Comparison of ENCODE assay signal across 20 mouse cellular contexts in the genomic region with DNA sequence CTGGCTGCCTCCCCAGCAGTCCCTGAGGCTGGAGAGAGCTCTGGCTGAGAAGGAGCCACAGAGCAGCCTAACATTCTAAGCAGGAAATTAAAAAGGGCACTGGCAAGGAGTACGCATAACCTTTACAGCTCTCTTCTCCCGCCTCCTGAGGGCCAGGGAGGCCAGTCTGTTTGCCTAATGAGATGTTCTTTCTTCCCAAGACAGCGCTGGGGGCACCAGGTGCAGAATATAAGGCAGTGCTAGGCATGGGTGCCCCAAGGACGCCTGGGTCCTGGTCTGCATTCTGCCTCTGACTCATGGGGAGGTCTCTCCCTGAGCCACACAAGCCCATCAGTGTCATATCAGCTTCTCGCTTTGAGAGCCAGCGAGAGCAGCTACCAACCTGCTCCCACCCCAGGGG. TPM values are rescaled to one million over a fixed set of nuclear protein-coding genes. Genes with fewer than 3 reads are reported as not detected.
A peak's percentile ranks its signal among the peaks of the same experiment; 100 is the strongest.
DNase-seq lines count a peak whose midpoint lies in the region; ATAC-seq and TF ChIP-seq lines count a peak whose summit lies in the region.
"Had no signal": no experiment of that assay in that cellular context is flagged by ENCODE, and none has a peak within 500 bp of the region (broad histone marks: within the 10 kb centered on the region; RNA-seq: fewer than 3 reads in every experiment).

No protein-coding gene starts in this region.

- H3K4me3 ChIP-seq in hindbrain, embryonic 12.5 days, result no peak overlapping the region
- no peak overlapping the region for H3K4me3 ChIP-seq in hindbrain, postnatal 0 days (ENCODE audit: low read length)
- H3K4me3 ChIP-seq in CH12.LX (replicated peaks in 1 of 3; ENCODE audit: low read depth in 2 of 3, low read length in 2 of 3, poor library complexity in 1 of 3), result peak overlapping the region in 2 of 3 experiments; percentile 16 to 20
- H3K4me3 ChIP-seq in limb, embryonic 13.5 days, result no peak overlapping the region
- H3K4me3 ChIP-seq: heart, embryonic 15.5 days had no signal

- no peak for TF ChIP-seq EP300 in CH12.LX (IDR thresholded peaks at IDR 0.05; ENCODE audit: low read length)

- dilution Hi-C loops in CH12.LX (cut with MboI; ENCODE audit: extremely low pct_ligation_motif_present, extremely low pct_unique_long_range_greater_than_20kb, low sequenced_read_pairs), result no loop called here

- 67% methylated on average over 6 of the region's 6 CpGs for WGBS in hindbrain, embryonic 12.5 days
- WGBS in hindbrain, postnatal 0 days, result 67% methylated on average over 6 of the region's 6 CpGs
- 61% methylated on average over 6 of the region's 6 CpGs for WGBS in limb, embryonic 13.5 days

- H3K27ac ChIP-seq in hindbrain, embryonic 12.5 days, result peak overlapping the region; percentile 52
- no peak overlapping the region for H3K27ac ChIP-seq in hindbrain, postnatal 0 days
- peak overlapping the region; percentile 69 for H3K27ac ChIP-seq in CH12.LX (ENCODE audit: insufficient read depth, low read depth)
- no peak overlapping the region for H3K27ac ChIP-seq in limb, embryonic 13.5 days
- H3K27ac ChIP-seq: heart, embryonic 15.5 days had no signal

- TF ChIP-seq POLR2A in CH12.LX (IDR thresholded peaks at IDR 0.05; ENCODE audit: low read depth, low read length), result no peak

- no peak overlapping the region for H3K9ac ChIP-seq in hindbrain, embryonic 12.5 days
- no peak overlapping the region for H3K9ac ChIP-seq in hindbrain, postnatal 0 days (replicated peaks; ENCODE audit: low read length)
- peak overlapping the region; percentile 43 for H3K9ac ChIP-seq in CH12.LX (ENCODE audit: insufficient read depth, low read depth)
- H3K9ac ChIP-seq in limb, embryonic 13.5 days, result 0 out of 2 replicates have a peak overlapping the region, but pooled peaks have one; percentile 13
- H3K9ac ChIP-seq: heart, embryonic 15.5 days had no signal

- H3K4me1 ChIP-seq in hindbrain, embryonic 12.5 days, result peaks cover 25% of the 10 kb centered on the region
- no peaks in the 10 kb centered on the region for H3K4me1 ChIP-seq in hindbrain, postnatal 0 days (ENCODE audit: insufficient read depth, low read length)
- H3K4me1 ChIP-seq in CH12.LX (ENCODE audit: control insufficient read depth in 1 of 2, insufficient read depth in 2 of 2), result peaks cover 11 to 51% of the 10 kb centered on the region in 2 experiments
- peaks cover 33% of the 10 kb centered on the region for H3K4me1 ChIP-seq in limb, embryonic 13.5 days

- 0 out of 2 replicates have a peak overlapping the region, but pooled peaks have one; percentile 11 for H3K4me2 ChIP-seq in hindbrain, embryonic 12.5 days (replicated peaks)
- no peak overlapping the region for H3K4me2 ChIP-seq in hindbrain, postnatal 0 days (ENCODE audit: low read depth, low read length)
- H3K4me2 ChIP-seq in CH12.LX (ENCODE audit: insufficient read depth, low read depth, poor library complexity, severe bottlenecking), result peak overlapping the region; percentile 93
- H3K4me2 ChIP-seq in limb, embryonic 13.5 days (replicated peaks), result 0 out of 2 replicates have a peak overlapping the region, but pooled peaks have one; percentile 12
- H3K4me2 ChIP-seq: heart, embryonic 15.5 days had no signal

- in situ Hi-C loops in CH12.LX (cut with MboI; ENCODE audit: low pct_ligation_motif_present, low pct_unique_long_range_greater_than_20kb, low sequenced_read_pairs), result no loop called here

- H3K9me3 ChIP-seq in hindbrain, embryonic 12.5 days (replicated peaks), result no peaks in the 10 kb centered on the region
- H3K9me3 ChIP-seq in hindbrain, postnatal 0 days (ENCODE audit: low read length), result no peaks in the 10 kb centered on the region
- no peaks in the 10 kb centered on the region for H3K9me3 ChIP-seq in CH12.LX (replicated peaks; ENCODE audit: low read length)
- H3K9me3 ChIP-seq in limb, embryonic 13.5 days, result no peaks in the 10 kb centered on the region
- H3K9me3 ChIP-seq: heart, embryonic 15.5 days had no signal

- TF ChIP-seq RAD21 in CH12.LX (IDR thresholded peaks at IDR 0.05; ENCODE audit: low read depth, low read length), result no peak

- peak; percentile 43 for DNase-seq in adrenal gland, postnatal 14 days
- DNase-seq in adrenal gland, postnatal 4 days (ENCODE audit: low spot score in 2 of 2), result no peak
- no peak for DNase-seq in hindbrain, postnatal 0 days (ENCODE audit: low spot score)
- peak; percentile 55 for DNase-seq in CH12.LX (ENCODE audit: extremely low read depth)
- no peak for DNase-seq in spleen, adult 12 weeks (ENCODE audit: low spot score)
- no peak for DNase-seq in thymus, postnatal 36 days
- DNase-seq: adrenal gland, postnatal 25 days; cerebellum, postnatal 36 days; kidney, postnatal 36 days; layer of hippocampus, postnatal 36 days; lung, adult 18-20 months; retina, postnatal 1 day; thymus, adult 18-20 months had no signal

- ATAC-seq in hindbrain, embryonic 12.5 days (ENCODE audit: low FRiP score), result no peak
- no peak for ATAC-seq in hindbrain, postnatal 0 days
- ATAC-seq in limb, embryonic 13.5 days (ENCODE audit: low FRiP score, low read depth), result no peak
- ATAC-seq: inflammation-experienced regulatory T-cells, adult 6 months had no signal

- H3K79me2 ChIP-seq in CH12.LX (replicated peaks; ENCODE audit: control insufficient read depth, extremely low read depth, insufficient read depth, poor library complexity, severe bottlenecking), result peaks cover 76% of the 10 kb centered on the region

- TF ChIP-seq CTCF in hindbrain, postnatal 0 days (IDR thresholded peaks at IDR 0.05; ENCODE audit: low read depth), result no peak
- TF ChIP-seq CTCF in CH12.LX (conservative IDR thresholded peaks at IDR 0.05 in 1 of 2, IDR thresholded peaks at IDR 0.05 in 1 of 2; ENCODE audit: low read depth in 2 of 2, low read length in 2 of 2), result no peak

- no peaks in the 10 kb centered on the region for H3K27me3 ChIP-seq in hindbrain, embryonic 12.5 days
- H3K27me3 ChIP-seq in hindbrain, postnatal 0 days (ENCODE audit: insufficient read depth, low read length), result no peaks in the 10 kb centered on the region
- no peaks in the 10 kb centered on the region for H3K27me3 ChIP-seq in CH12.LX (replicated peaks)
- no peaks in the 10 kb centered on the region for H3K27me3 ChIP-seq in limb, embryonic 13.5 days
- H3K27me3 ChIP-seq: heart, embryonic 15.5 days had no signal

- no peaks in the 10 kb centered on the region for H3K36me3 ChIP-seq in hindbrain, embryonic 12.5 days
- no peaks in the 10 kb centered on the region for H3K36me3 ChIP-seq in hindbrain, postnatal 0 days (ENCODE audit: insufficient read depth, low read length)
- peaks cover 0 to 38% of the 10 kb centered on the region in 2 experiments for H3K36me3 ChIP-seq in CH12.LX (replicated peaks in 1 of 2; ENCODE audit: control insufficient read depth in 1 of 2, insufficient read depth in 1 of 2, low read length in 1 of 2)
- H3K36me3 ChIP-seq in limb, embryonic 13.5 days, result peaks cover 8% of the 10 kb centered on the region; the same call in 1 of the 2 replicates
- H3K36me3 ChIP-seq: heart, embryonic 15.5 days had no signal

RNA-seq across cellular contexts. Expression of a gene that starts 3.4 kb away (rescaled TPM):
- 6.9 and 8.6 TPM in 2 replicates for total RNA-seq in adrenal gland, postnatal 14 days (2021)
- 10 to 100 TPM; 16.1 to 20.1 TPM for total RNA-seq in adrenal gland, postnatal 4 days (2021)
- polyA plus RNA-seq in hindbrain, embryonic 12.5 days (2016; fragmentation: Nextera tagmentation; extraction: Ambion mirVana), result 6.6 and 7.8 TPM in 2 replicates
- total RNA-seq in hindbrain, postnatal 0 days (2014; rRNA removed), result 9.2 and 11.7 TPM in 2 replicates
- polyA plus RNA-seq in hindbrain, postnatal 0 days (2015; fragmentation: Nextera tagmentation; extraction: Ambion mirVana), result 1.9 and 2.1 TPM in 2 replicates
- total RNA-seq in CH12.LX (2012; rRNA removed) (50.1 and 54.4 TPM in 2 replicates), CH12.LX (2014; rRNA removed) (30.5 and 32.6 TPM in 2 replicates)
- 47.6 and 54.0 TPM in 2 replicates for polyA plus RNA-seq in CH12.LX (2012; ENCODE audit: insufficient read length, low read depth)
- polyA plus RNA-seq in limb, embryonic 13.5 days (2015; fragmentation: Nextera tagmentation; extraction: Ambion mirVana), result 10.8 and 11.0 TPM in 2 replicates
- total RNA-seq: gastrocnemius, adult 18-20 months had no signal

RNA-seq across cellular contexts. Expression of a gene that starts 20.8 kb away (rescaled TPM):
- 0.68 and 1.2 TPM in 2 replicates for total RNA-seq in adrenal gland, postnatal 14 days (2021)
- total RNA-seq in adrenal gland, postnatal 4 days (2021), result 1 to 10 TPM; 1.1 to 1.3 TPM
- 0.12 TPM in 1 of 2 replicates, not detected in the other for polyA plus RNA-seq in hindbrain, embryonic 12.5 days (2016; fragmentation: Nextera tagmentation; extraction: Ambion mirVana)
- total RNA-seq in hindbrain, postnatal 0 days (2014; rRNA removed), result 79.1 and 105 TPM in 2 replicates
- 74.4 and 89.2 TPM in 2 replicates for polyA plus RNA-seq in hindbrain, postnatal 0 days (2015; fragmentation: Nextera tagmentation; extraction: Ambion mirVana)
- total RNA-seq in CH12.LX (2012; rRNA removed) (not detected in 2 replicates), CH12.LX (2014; rRNA removed) (not detected in 2 replicates)
- polyA plus RNA-seq in CH12.LX (2012; ENCODE audit: insufficient read length, low read depth), result not detected in 2 replicates
- 0.37 and 0.48 TPM in 2 replicates for polyA plus RNA-seq in limb, embryonic 13.5 days (2015; fragmentation: Nextera tagmentation; extraction: Ambion mirVana)
- total RNA-seq: gastrocnemius, adult 18-20 months had no signal
- polyA plus RNA-seq: inflammation-experienced regulatory T-cells, adult 6 months had no signal

RNA-seq across cellular contexts. Expression of a gene that starts 25.0 kb away (rescaled TPM):
- total RNA-seq in adrenal gland, postnatal 14 days (2021), result 35.3 TPM in 2 replicates
- 10 to 100 TPM; 52.6 to 56.8 TPM for total RNA-seq in adrenal gland, postnatal 4 days (2021)
- polyA plus RNA-seq in hindbrain, embryonic 12.5 days (2016; fragmentation: Nextera tagmentation; extraction: Ambion mirVana), result 11.7 and 13.2 TPM in 2 replicates
- 61.0 and 65.6 TPM in 2 replicates for total RNA-seq in hindbrain, postnatal 0 days (2014; rRNA removed)
- polyA plus RNA-seq in hindbrain, postnatal 0 days (2015; fragmentation: Nextera tagmentation; extraction: Ambion mirVana), result 16.9 and 18.9 TPM in 2 replicates
- total RNA-seq in CH12.LX (2012; rRNA removed) (not detected in 2 replicates), CH12.LX (2014; rRNA removed) (not detected in 2 replicates)
- not detected in 2 replicates for polyA plus RNA-seq in CH12.LX (2012; ENCODE audit: insufficient read length, low read depth)
- polyA plus RNA-seq in limb, embryonic 13.5 days (2015; fragmentation: Nextera tagmentation; extraction: Ambion mirVana), result 1.4 and 1.7 TPM in 2 replicates
- total RNA-seq: gastrocnemius, adult 18-20 months; megakaryocyte, adult 5-6 weeks had no signal
- polyA plus RNA-seq: inflammation-experienced regulatory T-cells, adult 6 months had no signal

RNA-seq across cellular contexts. Expression of a gene that starts 36.5 kb away (rescaled TPM):
- not detected in 2 replicates for total RNA-seq in adrenal gland, postnatal 14 days (2021)
- total RNA-seq in adrenal gland, postnatal 4 days (2021), result not detected
- not detected in 2 replicates for polyA plus RNA-seq in hindbrain, embryonic 12.5 days (2016; fragmentation: Nextera tagmentation; extraction: Ambion mirVana)
- not detected in 2 replicates for total RNA-seq in hindbrain, postnatal 0 days (2014; rRNA removed)
- polyA plus RNA-seq in hindbrain, postnatal 0 days (2015; fragmentation: Nextera tagmentation; extraction: Ambion mirVana), result not detected in 2 replicates
- not detected in 2 replicates for total RNA-seq in CH12.LX (2012; rRNA removed)
- not detected in 2 replicates for total RNA-seq in CH12.LX (2014; rRNA removed)
- polyA plus RNA-seq in CH12.LX (2012; ENCODE audit: insufficient read length, low read depth), result not detected in 2 replicates
- polyA plus RNA-seq in limb, embryonic 13.5 days (2015; fragmentation: Nextera tagmentation; extraction: Ambion mirVana), result not detected in 2 replicates
- total RNA-seq: adrenal gland, postnatal 25 days; gastrocnemius, adult 18-20 months; layer of hippocampus, postnatal 36 days; megakaryocyte, adult 5-6 weeks had no signal
- polyA plus RNA-seq: heart, embryonic 15.5 days; inflammation-experienced regulatory T-cells, adult 6 months; neural tube, embryonic 11.5 days had no signal

RNA-seq across cellular contexts. Expression of a gene that starts 40.5 kb away (rescaled TPM):
- 0.38 and 0.59 TPM in 2 replicates for total RNA-seq in adrenal gland, postnatal 14 days (2021)
- 1 to 10 TPM in 1 of 2 experiments, under 1 TPM in 1; 0.82 to 1.0 TPM for total RNA-seq in adrenal gland, postnatal 4 days (2021)
- polyA plus RNA-seq in hindbrain, embryonic 12.5 days (2016; fragmentation: Nextera tagmentation; extraction: Ambion mirVana), result 1.7 and 3.4 TPM in 2 replicates
- 0.25 and 0.31 TPM in 2 replicates for total RNA-seq in hindbrain, postnatal 0 days (2014; rRNA removed)
- 2.2 and 2.4 TPM in 2 replicates for polyA plus RNA-seq in hindbrain, postnatal 0 days (2015; fragmentation: Nextera tagmentation; extraction: Ambion mirVana)
- total RNA-seq in CH12.LX (2012; rRNA removed), result 0.38 and 0.42 TPM in 2 replicates
- 0.24 and 0.58 TPM in 2 replicates for total RNA-seq in CH12.LX (2014; rRNA removed)
- polyA plus RNA-seq in CH12.LX (2012; ENCODE audit: insufficient read length, low read depth), result 0.20 TPM in 1 of 2 replicates, not detected in the other
- 0.93 and 1.0 TPM in 2 replicates for polyA plus RNA-seq in limb, embryonic 13.5 days (2015; fragmentation: Nextera tagmentation; extraction: Ambion mirVana)
- total RNA-seq: gastrocnemius, adult 18-20 months; megakaryocyte, adult 5-6 weeks had no signal
- polyA plus RNA-seq: inflammation-experienced regulatory T-cells, adult 6 months had no signal

Comparison
In these comparisons a context has a peak if more than half of its experiments do, and no peak if none do; other contexts are left out.
1. DNase-seq: peak in adrenal gland, postnatal 14 days (single experiment) and CH12.LX (single experiment); none in adrenal gland, postnatal 4 days (0 of 2), hindbrain, postnatal 0 days (single experiment), spleen, adult 12 weeks (single experiment) and thymus, postnatal 36 days (0 of 2).
2. H3K27ac ChIP-seq: peak in hindbrain, embryonic 12.5 days (single experiment) and CH12.LX (single experiment); none in hindbrain, postnatal 0 days (single experiment) and limb, embryonic 13.5 days (single experiment).
3. H3K4me3 ChIP-seq: peak in CH12.LX (2 of 3); none in hindbrain, embryonic 12.5 days (single experiment), hindbrain, postnatal 0 days (single experiment) and limb, embryonic 13.5 days (single experiment).
4. H3K9ac ChIP-seq: peak in CH12.LX (single experiment) and limb, embryonic 13.5 days (single experiment); none in hindbrain, embryonic 12.5 days (single experiment) and hindbrain, postnatal 0 days (single experiment).
5. RNA of a gene that starts 20.8 kb away (total RNA-seq): 79.1 to 105 TPM in hindbrain, postnatal 0 days; 1.1 to 1.3 TPM in adrenal gland, postnatal 4 days, 0.68 to 1.2 TPM in adrenal gland, postnatal 14 days and not detected in CH12.LX; every median in the first group is over 10 times any median in the second.
6. RNA of a gene that starts 25.0 kb away (total RNA-seq): 61.0 to 65.6 TPM in hindbrain, postnatal 0 days, 52.6 to 56.8 TPM in adrenal gland, postnatal 4 days and 35.3 TPM in adrenal gland, postnatal 14 days; not detected in CH12.LX; every median in the first group is over 10 times any median in the second.